Mouse (Mus musculus): ENCODE data around the gene Olfr1301.

The Olfr1301 gene

DNA sequence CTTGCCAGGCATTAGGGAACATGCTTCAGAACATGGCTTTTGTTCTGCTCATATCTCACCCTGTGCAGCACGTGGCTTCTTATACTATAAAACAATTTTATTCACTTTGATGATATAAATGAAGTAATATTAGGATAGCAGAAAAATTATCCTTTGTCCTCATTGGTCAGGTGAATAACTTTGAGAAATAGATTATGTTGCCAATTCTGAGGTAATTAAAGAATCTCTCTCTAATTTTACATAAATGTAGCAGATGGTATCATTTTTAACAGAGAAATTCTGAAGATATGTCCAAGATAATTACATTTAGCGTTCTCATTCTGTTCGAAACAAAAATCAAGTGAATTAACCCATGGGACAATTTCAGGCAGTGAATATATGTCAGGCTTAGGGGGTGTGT, at the start of gene Olfr1301:
Olfr1301 (plus strand) TSS at position 301 of the 400 bp plus-strand sequence.
- no peak for DNase-seq (ENCODE audit: low spot score in 2 of 2)

DNA sequence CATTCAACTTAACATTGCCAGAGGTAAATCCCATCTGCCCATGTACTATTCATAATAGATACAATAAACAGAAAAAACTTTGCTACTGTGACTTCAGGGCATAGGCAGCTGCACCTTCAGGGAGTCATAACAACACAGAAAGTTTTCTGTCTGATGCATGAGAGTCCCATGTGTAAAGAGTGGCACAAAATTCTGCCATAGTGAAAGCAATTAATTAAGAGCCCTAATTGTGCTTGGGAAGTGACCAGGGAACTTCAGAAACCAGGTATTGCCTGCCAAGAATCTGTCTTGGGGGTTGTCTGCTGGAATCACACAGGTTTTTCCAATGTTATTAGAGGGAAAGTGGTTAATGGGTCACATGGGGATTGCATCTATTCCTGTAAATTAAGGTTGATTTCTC, 24.1 kb upstream of the Olfr1301 start:
- no peak for DNase-seq (ENCODE audit: low spot score in 2 of 2)

DNA sequence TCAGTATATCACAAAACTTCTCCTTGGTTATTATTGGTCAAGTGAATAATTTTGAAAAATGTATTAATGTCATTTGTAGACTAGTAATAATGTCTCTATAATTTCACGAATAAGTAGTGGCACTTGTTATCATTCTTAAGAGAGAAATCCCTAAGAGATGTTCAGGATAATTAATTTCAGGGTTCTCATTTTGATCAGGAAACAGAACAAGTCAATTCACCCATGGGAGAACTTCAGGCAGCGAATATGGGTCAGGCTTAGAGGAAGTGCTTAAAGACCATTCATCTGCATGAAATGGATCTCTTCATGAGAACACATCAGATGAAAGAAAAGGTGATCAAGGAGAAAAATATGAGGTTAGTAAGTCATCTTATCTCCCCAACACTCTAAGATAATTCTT, 26.3 kb downstream of the Olfr1301 start, which contains the start of gene Olfr1302:
Olfr1302 (plus strand) TSS at position 301 of the 400 bp plus-strand sequence.
- no peak for DNase-seq (ENCODE audit: low spot score in 2 of 2)

All from spleen, postnatal 4 days (tissue).